Mouse (Mus musculus): ENCODE measurements at regions not wholly inside any gene's neighbourhood (a gene's known extent, or its start where the extent isn't known, plus 50 kb on each side); places are given as distances from the start of the nearest gene placed in this dataset.

DNA sequence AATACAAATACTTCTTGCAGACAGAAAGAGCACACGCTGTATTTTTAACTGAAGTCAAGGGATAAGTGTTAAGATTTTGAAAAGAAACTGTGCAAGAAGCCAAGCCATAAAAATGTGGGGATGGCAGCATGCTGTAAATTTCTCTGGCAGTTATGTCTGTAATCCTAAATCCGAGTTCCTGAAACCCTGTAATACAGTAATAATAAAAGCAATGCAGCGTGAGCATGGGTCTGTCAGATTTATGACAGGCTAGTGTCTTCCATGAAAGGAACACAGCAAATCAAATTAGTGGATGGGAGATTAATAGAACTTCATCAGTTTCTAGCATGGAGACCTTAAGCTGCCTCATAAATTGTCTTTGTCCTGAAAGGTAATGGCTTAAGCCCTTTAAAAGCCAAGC, 597.7 kb downstream of the 1190002N15Rik start:
- no peak for DNase-seq

DNA sequence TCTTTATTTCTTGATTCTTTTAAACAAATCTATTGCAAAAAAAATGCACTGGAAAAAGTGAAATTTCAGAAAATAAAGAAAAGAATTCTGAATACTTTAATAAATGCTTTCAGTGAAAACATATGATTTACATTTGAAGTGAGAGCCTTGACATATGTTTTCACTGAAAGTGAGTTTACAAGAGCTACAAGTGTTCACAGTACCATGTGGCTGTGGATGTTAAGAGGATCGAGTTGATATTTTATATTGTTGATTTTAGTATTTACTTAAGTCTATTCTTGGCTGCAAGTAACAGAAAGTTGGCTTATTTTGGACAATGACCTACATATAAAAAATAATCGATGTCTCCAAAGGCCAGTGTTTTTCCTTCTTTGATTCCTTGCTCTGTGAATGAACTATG, 607.2 kb downstream of the 1190002N15Rik start:
- no peak for DNase-seq

DNA sequence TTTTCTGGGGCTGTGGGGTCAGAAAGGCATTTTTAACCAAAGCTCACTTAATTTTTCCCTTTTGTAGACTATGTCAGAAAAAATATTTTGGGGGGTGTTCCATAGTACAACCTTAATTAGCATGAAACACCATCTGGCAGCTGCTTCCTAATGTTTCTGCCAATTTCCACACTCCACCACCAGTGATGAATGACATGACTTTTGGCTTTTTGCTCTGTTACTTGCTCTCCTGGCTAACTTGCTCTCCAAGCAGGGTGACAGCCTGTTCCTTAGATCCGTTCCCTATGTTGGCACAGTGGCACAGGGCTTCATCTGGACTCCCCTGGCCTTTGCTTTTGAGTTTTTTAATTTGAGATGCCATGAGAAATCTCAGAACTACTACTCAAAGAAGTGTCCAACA, 648.6 kb downstream of the 1190002N15Rik start:
- peak; percentile 12 for DNase-seq

DNA sequence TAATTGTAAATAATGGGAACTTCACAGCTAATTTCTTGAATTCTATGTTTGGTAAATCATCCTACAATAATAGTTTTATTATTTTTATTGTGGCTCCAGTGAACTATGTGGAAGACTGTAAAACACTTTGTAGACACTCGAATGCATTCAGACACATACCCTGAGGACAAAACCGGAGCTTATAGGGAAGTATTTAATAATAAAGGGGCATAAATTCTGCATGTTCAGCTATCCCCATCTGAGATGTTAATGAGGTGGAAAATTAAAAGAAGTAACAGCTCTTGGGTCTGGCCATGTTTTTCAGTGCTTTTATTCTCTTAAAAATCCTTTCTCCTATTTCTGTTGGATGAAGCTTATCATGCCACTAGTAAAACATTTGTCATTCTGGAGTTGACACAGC, 657.8 kb downstream of the 1190002N15Rik start:
- no peak for DNase-seq

DNA sequence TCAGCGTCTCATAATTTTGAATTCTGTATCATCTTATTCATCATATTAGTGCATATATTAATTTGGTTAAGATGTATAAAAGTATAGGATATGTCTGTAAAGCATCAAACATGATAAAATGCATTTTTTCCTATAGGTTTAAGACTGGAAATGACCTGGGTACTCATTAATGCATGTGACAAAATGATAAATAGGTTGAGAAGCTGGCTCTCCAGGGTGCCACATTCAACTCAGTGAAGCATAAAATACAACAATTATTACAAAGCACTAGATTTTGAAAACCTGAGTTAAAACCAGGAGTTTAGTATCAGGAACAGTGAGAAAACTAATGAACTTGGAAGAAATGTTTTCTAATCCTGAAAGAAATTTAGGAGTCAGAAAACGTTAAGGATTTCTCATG, 658.3 kb downstream of the 1190002N15Rik start:
- DNase-seq: no peak

DNA sequence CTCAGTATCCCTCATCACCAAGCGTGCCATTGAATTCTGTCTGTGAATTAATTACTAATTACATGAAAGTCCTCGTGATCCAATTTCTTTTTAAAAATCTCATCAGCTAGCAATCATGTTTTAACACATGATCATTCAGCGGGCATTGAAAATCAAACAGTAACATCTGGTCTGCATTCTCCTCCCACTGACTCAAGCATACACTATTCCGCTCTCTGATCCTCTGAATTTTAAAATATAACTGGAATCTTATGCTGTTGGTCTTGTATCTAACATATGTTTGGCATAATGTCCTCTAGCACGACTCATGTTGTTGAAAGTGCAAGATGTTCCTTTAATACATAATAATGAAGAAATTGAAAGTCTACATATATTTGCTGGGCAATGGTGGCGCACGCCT, 667.1 kb downstream of the 1190002N15Rik start:
- no peak for DNase-seq

DNA sequence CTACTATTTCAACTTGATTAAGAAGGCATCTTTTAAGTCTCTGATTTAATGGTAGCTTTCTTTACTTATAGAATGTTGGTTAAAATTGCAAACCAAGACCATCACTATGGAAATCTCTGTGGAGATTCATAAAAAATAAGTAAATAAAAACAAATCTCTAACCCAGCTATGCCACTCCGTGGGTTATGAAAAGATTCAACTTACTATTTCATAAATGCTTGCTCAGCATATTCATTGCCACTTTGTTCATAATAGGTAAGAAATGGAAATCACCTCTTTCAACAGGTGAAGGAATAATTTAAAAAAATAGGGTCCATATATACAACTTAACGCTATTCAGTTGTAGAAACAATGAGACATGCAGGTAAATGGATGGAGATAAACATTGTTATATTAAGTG, 679.9 kb downstream of the 1190002N15Rik start:
- DNase-seq: no peak

DNA sequence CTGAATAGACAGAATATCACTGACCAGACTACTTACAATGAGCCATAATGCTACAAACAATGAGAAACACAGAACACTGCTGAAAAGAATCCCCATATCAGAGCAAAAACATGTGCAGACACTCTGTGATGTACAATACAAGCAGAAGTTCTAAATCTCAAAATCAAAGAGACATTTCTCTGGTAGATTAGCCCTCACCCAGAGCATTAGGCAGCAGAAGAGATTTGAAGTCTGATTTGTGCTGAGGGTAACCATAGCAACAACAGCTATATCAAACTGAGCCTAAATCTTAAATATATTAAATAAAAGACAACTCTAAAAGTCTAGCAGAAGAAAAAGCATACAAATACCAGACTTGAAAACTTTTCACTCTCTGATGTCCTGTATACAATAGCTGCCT, 691.5 kb downstream of the 1190002N15Rik start:
- DNase-seq: no peak

DNA sequence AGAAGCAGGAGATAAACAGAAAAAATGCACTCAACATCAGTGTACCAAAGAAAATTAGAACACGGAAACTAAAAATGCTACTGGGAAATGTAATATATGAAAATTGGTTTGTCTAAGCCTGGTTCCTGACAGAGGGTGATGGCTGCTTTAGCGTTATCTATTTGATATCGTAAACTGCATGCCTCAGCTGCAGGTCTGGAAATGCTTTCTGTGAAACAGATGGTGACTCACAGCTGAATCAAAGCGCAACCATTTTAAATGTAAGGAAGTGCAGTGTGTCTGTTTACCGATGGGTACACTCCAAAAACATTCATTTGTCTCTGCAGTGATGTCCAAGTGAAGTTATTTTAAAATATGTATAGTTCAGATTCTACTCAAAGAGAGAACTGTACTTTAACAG, 694.0 kb downstream of the 1190002N15Rik start:
- no peak for DNase-seq

Data from cerebellum, adult 11-12 months (tissue).